Mouse (Mus musculus) gastrocnemius, postnatal 25 days (tissue): ENCODE data around the gene Napa. TPM values are rescaled to one million over a fixed set of nuclear protein-coding genes. Genes with fewer than 3 reads are reported as not detected.
A peak's percentile ranks its signal among the peaks of the same experiment; 100 is the strongest.

ENCODE experiments used
- DNase-seq: peaks from one replicate; pipeline ENCODE4 v3.0.0; 2022
- long read RNA-seq, 2 experiments: library from polyadenylated mRNA; stranded (forward); transcript quantifications; one replicate each; pipeline ENCODE4 v2.0.0; 2021
- total RNA-seq, 2 experiments: library from RNA; stranded (reverse); gene quantifications; 1 replicate in 1 of 2; 2 replicates in 1 of 2; pipeline ENCODE4 v1.2.3; 2021

The Napa gene
- 100 to 1,000 TPM in 1 of 2 experiments, 10 to 100 TPM in 1; 71.2 to 105 TPM for total RNA-seq
- long read RNA-seq, experiment 1, transcript Napa-201 (11 exons, 2,517 nt): major isoform, 191 of 259 reads
- long read RNA-seq, experiment 1, partial matches to known transcripts: 5 of 259 reads
- long read RNA-seq, experiment 1, other reads (novel, unspliced or antisense): 62 of 259 reads
- long read RNA-seq, experiment 2, transcript Napa-201 (11 exons, 2,517 nt): major isoform, 252 of 296 reads
- long read RNA-seq, experiment 2, partial matches to known transcripts: 3 of 296 reads
- long read RNA-seq, experiment 2, other reads (novel, unspliced or antisense): 41 of 296 reads

DNA sequence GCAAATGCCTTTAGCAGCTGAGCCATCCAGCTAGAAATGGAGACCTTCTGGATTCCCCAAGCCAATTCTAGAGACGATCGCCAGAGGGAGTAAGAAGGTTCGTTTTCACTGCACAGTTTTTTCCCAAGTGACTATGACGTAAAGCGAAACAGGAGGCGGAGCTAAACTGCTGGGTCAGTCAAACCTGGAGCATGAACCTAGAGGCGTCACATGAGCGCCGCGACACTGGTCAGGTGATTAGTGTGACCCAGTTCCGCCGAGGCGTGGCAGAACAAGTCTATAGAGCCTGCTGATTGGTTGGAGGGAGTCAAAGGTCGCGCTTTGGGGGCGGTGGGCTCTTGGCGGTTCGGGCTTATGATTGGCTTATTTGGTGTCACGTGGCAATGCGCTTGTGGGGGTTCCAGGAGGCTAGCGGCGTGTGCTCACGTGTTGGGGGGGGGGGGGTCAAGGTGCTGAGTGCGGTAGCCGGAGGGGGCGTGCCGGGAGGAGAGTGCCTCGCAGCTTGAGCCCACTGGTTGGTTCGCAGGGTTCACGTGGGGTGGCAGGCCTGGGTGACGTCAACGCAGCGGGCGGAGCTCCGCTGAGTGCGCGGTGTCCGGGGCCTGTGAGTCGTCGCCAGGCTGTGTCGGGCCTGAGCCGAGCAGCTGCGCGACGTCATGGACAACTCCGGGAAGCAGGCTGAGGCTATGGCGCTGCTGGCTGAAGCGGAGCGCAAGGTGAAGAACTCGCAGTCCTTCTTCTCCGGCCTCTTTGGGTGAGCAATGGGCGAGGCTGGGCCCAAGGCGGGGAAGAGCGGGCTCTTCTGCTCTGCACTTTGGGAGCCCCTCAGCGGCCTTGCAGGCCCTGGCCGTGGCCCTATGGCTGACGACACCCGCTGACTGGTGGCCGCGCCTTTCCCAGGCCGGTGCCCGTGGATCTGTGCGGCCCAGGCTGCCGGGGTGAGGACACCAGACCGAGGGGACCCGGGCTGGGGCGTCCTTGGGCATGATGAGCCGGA lies at the start of gene Napa:
Gene Napa, plus strand, starts transcription at position 438 of the 997 bp plus-strand sequence.
- peak; percentile 99 for DNase-seq

DNA sequence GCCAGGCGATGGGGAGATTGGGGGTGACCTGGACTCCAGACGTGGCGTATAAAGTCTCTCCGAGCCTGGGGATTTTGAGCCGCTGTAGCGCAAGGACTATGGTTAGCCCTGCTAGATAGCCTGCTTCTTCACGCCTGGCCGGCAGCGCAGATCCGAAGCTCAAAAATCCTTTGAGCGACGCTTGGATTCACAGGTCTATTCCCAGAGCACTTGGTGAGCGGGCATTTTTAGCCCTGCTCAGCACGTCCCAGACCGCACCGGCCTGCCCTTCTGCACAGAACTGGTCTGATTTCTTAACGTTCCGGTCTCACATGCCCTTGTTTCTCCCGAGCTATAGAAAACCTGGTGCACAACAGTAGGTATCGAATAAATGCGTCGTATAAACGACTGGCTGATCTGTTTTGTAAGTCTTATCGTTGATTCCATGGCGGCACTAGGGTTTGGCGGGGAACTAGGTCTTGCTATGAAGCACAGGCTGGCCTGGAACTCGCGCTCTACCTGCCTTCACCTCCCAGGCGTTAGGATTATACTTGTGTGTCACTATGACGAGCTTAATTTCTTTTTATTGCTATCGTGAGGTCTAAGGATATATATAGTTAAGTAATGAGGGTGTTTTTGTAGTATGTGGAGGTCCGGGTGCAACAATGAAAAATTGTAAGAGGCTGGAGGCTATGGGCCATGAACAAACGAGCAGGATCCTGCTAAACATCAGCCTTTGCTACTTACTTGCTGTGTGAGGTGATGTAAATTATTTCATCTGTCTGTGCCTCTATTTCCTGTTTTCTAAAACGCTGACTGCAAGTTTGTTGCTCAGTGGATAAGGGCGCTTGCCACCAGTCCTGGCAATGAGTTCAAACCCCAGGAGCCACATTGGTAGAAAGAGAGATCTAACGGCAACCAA lies 49.3 kb upstream of the Napa start:
- DNase-seq: no peak

DNA sequence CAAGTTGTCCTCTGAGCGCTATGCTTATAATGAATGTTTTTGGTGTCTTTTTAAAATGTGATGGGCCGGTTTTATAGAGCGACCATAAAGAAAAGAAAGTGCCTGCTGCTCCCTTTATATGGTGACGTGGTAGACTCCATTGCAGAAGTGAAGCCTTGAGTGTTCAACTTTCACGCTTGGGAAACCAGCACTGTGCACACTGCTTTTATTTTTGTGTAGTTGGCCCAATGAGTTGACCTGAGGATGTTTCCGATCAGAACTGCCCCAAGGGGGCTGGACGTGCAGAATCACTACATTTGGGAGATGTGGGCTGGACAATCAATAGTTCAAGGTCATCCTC lies 48.7 kb upstream of the Napa start:
- no peak for DNase-seq

DNA sequence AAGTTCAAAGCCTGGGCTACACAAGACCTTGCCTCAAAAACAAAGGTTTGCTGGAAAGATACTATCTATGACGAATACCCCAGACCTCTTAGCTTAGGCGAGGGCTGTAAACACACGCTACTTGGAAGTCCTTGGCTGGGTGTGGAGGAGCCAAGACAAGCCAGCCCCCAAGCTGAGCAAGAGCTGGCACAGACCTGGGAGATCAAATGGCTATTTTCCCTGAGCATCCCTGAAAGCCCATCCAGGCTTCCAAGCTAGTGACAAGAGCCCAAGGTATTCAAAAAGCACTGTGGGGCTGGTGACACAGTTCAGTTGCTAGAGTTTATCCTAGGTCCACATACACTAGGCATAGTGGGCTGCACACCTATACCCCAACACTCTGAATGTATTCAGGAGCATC lies 47.7 kb upstream of the Napa start:
- no peak for DNase-seq

DNA sequence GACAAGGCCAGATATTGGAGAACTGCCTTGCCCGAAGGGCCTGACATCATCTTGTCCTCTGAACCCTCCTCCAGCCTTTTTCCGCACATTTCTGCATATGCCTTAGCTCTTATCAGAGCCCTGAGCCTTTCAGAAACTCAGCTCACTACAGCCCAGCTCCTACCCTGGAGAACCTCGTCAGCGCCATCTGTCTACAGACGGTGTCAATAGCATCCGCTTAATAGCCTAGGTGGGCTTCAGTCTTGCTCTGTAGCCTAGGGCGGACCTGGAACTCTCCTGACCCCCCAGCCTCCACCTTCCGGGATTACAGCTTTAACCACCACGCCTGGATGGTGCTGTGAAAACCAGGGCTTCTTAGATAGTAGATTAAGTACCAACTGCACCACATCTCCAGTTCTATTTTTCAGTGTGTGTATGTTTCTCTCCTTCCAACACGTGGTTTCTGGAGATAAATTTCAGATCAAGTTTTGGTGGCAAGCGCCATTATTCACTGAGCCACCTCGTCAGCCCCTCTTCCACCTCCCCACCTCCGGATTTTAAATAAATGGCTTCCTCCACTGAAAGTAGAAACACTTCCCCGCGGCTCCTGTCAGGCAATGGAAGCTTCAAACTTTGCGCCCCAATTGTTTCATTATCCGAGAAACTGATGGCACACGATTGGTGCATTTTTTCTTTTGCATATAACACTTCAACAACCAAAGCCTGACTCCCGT lies 46.2 kb upstream of the Napa start:
- peak; percentile 69 for DNase-seq

DNA sequence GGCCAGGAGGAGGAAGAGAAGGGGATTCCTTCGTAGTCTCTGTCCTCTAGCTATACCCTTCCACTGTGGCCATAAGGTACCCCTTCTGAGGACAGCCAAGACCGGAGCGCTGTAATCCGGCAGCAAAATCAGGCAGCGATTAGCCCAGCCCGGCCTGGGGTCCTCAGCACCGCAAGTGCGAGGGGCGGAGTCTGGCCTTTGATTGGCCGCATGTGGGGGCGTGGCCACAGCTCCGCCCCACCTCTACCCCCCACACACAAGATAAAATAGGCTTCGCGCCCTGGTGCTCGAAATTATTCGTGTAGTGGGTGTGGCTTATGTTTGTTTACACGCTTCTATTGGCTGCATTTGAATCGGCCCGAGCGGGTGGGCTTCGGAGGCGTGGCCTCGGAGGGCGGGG lies 45.6 kb upstream of the Napa start:
- DNase-seq: peak; percentile 96

DNA sequence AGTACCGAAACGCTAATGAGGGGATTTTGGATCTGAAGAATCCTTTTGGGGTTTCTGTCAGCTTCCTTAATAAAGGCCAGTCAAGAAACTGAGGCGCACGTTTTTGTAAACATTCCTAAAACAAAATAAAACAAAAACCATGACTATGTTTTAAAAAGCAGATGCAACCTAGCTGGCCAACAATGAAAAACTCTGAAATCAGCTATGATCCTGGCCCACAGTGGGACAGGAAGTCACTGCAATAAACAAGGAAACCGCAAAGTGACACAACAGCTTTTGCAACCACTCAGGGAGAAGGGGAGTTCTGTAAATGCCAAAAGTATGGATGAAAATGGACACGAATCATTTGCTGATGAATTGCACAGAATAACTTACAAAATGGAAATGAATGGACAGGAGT lies 45.2 kb upstream of the Napa start:
- no peak for DNase-seq

DNA sequence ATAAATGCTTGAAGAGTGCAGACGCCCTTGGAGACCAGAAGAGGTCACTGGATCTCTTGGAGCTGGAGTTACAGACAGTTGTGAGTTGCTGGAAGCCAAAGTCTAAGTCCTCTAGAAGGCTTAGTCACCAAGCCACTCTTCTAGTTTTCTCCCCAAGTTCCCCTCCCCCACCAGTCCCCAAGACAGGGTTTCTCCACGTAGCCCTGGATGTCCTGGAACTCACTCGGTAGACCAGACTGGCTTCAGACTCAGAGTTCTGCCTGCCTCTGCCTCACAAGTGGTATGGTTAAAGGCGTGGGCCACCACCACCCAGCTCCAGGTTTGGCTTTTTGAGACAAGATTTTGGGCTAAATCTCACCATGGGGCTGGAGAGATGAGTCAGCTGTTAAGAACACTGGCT lies 43.3 kb upstream of the Napa start:
- DNase-seq: no peak

DNA sequence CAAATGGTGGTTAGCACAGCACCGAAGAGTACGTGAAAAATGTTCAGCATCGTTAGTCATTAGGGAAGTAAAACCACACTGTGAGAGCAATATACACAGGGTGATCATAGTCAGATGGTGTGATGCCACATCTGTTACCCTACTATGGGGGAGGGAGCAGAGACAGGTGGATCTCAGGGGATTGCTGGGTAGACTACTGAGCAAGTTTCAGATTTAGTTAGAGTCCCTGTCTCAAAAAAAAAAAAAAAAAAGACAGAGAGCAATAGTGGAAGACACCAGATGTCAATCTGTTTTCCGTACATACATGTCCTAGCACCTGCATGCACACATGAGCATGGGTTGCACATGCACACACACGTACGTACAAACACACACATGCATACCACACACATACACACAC lies 42.6 kb upstream of the Napa start:
- DNase-seq: no peak

DNA sequence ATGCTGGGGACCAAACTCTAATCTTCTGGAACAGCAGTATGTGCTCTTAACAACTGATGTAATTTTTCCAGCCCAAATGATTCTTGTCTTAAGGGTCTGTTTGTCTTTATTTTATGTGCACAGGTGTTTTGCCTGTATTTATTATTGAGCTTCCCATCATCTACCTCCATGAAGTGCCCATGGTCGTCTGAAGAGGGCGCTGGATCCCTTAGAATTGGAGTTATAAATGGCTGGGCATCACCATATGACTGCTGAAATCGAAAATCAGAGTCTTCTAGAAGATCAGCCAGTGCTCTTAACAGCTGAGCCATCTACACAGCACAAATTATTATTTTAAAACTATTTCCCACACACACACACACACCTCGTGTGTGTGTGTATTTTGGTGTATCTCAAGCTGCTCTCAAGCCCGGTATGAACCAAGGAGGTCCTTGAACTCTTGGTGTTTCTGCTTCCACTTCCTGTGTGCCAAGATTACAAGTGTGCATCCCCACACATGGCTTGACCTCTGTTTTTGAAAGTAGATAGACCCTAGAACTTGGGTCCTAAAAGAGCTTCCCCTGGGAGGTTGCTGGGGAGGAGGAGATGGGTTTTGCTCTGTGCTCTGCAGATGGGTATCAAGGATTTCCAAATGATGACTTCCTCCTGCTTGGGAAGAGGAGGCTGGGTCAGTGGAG lies 41.7 kb upstream of the Napa start:
- DNase-seq: no peak

DNA sequence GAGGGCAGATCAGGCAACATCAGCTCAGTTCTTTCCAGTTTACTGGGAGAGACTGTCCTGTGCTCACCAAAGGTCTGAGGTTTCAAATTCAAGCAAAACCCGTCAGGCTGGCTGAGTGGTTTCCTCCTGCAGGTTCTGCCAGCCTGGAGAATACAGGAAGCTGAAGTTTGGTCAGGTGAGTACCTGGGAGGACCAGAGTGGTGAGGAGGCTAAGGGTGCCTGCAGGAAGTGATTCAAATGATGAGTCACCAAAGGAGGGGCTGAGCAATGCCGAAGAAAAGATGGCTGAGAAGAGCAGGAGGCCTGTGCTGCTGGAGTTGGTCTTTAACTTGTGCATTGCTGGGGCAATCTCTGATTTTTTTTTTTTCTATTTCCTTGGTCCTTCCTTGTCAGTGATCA lies 41.1 kb upstream of the Napa start:
- no peak for DNase-seq

DNA sequence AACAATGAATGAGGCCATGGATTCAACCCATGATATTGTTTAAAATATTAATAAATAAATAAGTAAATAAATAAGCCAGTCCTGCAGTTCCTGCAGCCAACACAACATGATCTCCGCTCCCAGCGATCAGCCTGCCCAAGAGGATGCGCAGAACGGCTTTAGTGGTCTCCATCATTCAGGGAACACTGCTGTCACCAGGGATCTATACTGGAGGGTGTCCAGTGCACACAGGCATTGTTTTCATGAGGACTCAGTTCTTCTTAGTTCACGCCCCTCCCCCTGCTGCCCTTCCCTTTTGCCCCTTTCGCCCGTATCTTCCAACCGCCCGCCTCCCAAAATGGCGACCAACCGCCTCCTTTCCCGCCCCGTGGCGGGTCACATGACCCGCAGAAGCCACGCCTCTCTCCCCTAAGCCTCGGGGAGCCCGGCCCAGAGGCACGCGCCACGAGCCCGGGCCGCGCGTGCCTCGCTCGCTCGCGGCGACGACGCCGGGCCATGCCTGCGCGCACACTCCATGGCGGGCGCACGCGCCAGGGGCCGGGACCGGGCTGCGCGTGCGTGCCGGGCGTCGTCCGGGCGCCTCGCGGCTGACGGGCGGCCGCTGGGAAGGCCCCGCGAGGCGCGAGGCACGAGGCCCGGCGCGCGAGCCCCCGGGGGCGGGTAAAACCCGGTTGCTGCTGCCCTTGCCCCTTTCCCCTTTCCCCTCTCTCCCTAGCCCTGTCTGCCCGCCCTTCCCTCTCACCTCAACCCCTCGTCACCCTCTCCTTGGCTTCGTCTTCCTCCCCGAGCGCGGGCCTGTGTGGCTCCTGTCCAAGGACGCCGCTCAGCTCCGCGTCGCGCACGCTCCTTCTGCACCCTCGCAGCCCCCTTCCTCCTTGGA lies 36.8 kb upstream of the Napa start, which contains the start of gene Zfp541:
Gene Zfp541, plus strand, starts transcription at position 596 of the 880 bp plus-strand sequence.
- DNase-seq: no peak

DNA sequence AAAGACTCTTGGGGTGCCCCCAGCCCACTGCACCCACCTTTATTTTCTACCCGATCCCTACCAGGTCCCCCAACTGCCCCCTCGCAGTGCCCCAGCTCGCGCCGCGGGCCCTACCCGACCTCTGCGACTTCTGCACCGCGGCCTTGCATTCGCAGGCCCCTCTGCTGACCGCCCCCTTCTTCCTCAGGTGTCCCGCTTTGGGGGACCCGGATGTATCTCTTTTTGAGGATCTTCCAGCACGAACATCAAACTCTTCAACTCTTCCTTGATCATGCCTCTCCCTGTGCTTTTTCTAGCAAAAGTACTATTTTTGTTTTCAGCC lies 36.2 kb upstream of the Napa start:
- no peak for DNase-seq

DNA sequence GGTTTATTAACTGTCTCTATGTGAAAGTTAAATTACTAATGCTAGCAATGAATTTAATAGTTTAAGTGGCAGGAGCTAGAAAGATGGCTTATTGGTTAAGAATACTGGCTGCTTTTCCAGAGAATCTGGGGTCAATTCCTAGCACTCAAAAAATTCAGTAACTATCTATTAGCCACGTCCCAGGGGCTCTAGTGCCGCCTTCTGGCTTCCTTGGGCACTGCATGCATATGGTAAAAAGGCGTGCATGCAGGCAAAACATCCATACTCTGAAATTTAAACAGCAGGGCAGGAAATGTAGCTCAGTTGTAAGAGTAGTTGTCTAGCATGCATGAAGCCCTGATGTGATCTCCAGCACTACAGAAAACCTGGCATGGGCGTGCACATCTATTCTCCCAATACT lies 34.8 kb upstream of the Napa start:
- no peak for DNase-seq

DNA sequence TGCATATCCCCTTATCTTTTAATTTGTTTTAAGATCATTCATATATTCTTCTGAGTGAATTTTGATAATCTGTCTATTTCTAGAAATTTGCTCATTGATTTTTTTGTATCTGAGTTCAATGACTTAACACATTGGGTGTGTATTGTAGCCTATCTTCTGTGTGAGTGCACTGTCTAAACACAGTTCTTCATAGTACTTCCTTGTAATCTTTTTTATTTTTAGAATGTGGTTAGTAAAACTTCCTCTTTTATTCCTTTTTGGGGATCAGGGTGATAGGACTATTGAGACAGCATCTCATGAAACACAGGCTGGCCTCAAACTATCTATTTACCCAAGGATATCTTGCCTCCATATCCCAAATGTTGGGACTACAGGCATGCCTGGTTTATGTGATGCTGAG lies 27.4 kb upstream of the Napa start:
- no peak for DNase-seq

DNA sequence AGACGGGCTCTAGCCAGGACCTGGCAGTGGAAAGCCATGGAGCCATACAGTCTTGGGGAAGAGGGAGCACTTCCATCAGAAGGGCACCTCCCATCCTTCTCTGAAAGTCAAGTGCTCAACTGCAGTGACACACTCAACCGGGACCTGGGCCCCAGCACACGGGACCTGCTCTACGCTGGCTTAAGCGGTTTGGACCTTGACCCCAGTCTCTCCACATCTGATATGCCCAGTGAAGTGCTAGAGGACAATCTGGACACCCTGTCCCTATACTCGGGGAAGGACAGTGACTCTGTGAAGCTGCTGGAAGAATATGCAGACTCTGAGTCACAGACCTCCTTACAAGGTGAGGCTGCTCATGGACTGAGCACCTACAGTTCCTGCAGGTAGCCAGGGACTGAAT lies 26.4 kb upstream of the Napa start:
- no peak for DNase-seq

DNA sequence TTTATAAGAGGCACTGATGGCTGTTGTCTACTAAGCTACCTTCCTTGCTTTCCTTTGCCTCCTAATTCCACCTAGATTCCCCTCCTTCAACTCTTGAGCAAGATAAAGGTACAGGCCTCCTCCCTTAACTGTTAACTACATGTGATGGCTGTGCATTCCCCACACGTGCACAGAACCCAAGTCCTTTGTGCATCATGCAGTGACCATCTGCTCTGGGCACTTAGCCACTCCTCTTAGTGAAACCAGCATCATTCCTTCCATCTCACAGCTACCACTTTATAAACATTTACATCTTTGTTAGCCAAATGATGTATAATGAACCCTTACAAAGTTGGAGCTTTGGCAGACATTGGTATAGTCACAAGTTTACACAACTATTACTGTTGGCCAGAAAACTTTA lies 18.3 kb upstream of the Napa start:
- DNase-seq: no peak

DNA sequence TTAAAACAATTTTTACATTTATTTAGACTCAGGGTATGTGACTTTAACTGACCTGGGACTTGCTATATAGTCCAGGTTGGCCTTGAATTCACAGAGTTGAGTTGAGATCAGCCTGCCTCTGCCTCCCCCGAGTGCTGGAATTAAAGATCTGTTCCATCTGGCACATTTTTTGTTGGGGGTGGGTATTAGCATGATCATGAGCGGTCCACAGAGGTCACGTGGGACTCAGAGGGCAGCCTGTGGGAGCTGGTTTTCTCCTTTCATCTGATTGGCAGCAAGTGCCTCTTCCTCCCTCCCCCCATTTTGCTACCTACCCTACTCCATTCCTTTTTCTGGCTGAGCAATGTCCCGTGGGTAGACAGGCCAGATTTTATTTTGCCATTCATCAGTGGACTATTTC lies 17.7 kb upstream of the Napa start:
- no peak for DNase-seq

DNA sequence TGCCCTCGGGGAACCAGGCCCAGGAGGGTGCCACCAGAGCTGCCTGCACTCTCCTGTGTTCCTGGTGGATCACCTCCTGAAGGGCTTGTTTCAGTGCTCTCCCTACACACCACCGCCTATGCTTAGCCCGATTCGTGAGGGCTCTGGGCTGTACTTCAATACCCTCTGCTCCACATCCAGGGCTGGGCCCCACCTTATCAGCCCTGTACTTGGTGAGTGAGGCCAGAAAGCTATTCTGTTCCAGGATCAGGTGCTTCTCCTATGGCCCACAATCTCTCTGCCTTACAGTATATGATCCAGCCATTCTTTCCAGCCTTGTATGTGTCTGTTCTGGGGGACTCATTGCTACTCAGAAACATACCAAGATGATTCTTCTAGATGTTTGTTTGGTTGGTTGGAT lies 14.9 kb upstream of the Napa start:
- no peak for DNase-seq

DNA sequence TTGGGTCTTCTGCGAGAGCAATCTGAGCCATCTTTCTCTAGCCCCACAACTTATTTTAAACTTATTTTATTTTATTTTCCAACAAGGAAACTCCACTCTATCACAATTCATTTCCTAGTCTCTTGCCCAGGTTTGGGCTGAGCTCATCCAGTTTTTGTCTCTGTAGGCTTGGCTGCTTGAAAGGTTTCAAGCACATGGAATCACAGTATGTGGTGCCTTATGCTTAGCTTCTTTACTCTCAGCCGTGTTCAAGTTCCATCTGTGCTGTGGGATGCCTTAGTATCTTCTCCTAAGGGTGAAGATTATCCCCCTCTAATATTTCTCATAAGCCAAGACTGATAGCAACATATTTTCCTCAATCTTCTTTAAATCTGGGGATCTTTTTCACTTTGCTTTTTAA lies 10.7 kb upstream of the Napa start:
- DNase-seq: no peak
